In the genomic region with DNA sequence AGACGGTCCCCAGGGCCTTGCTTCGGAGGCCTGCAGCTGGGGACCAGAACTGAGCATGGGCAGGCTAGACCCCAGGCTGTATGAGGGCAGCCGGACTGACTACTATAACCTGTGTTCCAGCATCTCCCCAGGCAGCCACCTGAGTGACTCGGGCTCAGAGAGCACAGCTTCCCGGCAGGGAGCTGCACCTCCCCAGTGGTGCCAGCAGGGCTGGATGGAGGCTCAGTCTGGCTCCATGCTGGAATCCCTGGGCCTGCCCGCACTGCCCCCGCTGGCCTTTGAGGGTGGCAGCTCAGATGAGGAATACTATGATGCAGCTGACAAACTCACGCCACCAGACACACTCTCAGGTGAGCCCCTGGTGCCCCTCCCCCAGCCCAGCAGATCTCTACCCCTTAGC, we compare ENCODE assay signal across 13 mouse cellular contexts. TPM values are rescaled to one million over a fixed set of nuclear protein-coding genes. Genes with fewer than 3 reads are reported as not detected.
DNase-seq lines count a peak whose midpoint lies in the region; ATAC-seq and TF ChIP-seq lines count a peak whose summit lies in the region.
"Had no signal": no experiment of that assay in that cellular context is flagged by ENCODE, and none has a peak within 500 bp of the region (broad histone marks: within the 10 kb centered on the region; RNA-seq: fewer than 3 reads in every experiment).

No protein-coding gene starts in this region.

- H3K4me3 ChIP-seq in hindbrain, postnatal 0 days (ENCODE audit: low read length) = no peak overlapping the region
- H3K4me3 ChIP-seq in hindbrain, embryonic 10.5 days = no peak overlapping the region
- no peak overlapping the region for H3K4me3 ChIP-seq in midbrain, embryonic 11.5 days (ENCODE audit: low read depth, low read length)
- H3K4me3 ChIP-seq in midbrain, embryonic 10.5 days = no peak overlapping the region
- no peak overlapping the region for H3K4me3 ChIP-seq in embryonic facial prominence, embryonic 10.5 days
- H3K4me3 ChIP-seq in stomach, embryonic 15.5 days (replicated peaks) = no peak overlapping the region
- H3K4me3 ChIP-seq: erythroblast, embryonic 14.5 days had no signal

- H3K27ac ChIP-seq in hindbrain, postnatal 0 days = no peak overlapping the region
- no peak overlapping the region for H3K27ac ChIP-seq in hindbrain, embryonic 10.5 days
- H3K27ac ChIP-seq in midbrain, embryonic 11.5 days (ENCODE audit: low read depth, low read length) = no peak overlapping the region
- H3K27ac ChIP-seq in midbrain, embryonic 10.5 days (replicated peaks) = no peak overlapping the region
- no peak overlapping the region for H3K27ac ChIP-seq in embryonic facial prominence, embryonic 10.5 days (replicated peaks)
- no peak overlapping the region for H3K27ac ChIP-seq in stomach, embryonic 15.5 days

- TF ChIP-seq CTCF in hindbrain, postnatal 0 days (IDR thresholded peaks at IDR 0.05; ENCODE audit: low read depth) = peak; percentile 55

- H3K4me1 ChIP-seq in hindbrain, postnatal 0 days (ENCODE audit: insufficient read depth, low read length) = no peaks in the 10 kb centered on the region
- no peaks in the 10 kb centered on the region for H3K4me1 ChIP-seq in hindbrain, embryonic 10.5 days (replicated peaks)
- no peaks in the 10 kb centered on the region for H3K4me1 ChIP-seq in midbrain, embryonic 11.5 days (ENCODE audit: control insufficient read depth, insufficient read depth, low read length)
- H3K4me1 ChIP-seq in midbrain, embryonic 10.5 days = no peaks in the 10 kb centered on the region
- 0 out of 2 replicates have a peak, but pooled peaks cover 8% of the 10 kb centered on the region for H3K4me1 ChIP-seq in embryonic facial prominence, embryonic 10.5 days
- H3K4me1 ChIP-seq in stomach, embryonic 15.5 days = no peaks in the 10 kb centered on the region

- H3K9ac ChIP-seq in hindbrain, postnatal 0 days (replicated peaks; ENCODE audit: low read length) = no peak overlapping the region
- no peak overlapping the region for H3K9ac ChIP-seq in midbrain, embryonic 11.5 days (ENCODE audit: low read length)
- H3K9ac ChIP-seq in stomach, embryonic 15.5 days = no peak overlapping the region

- H3K9me3 ChIP-seq in hindbrain, postnatal 0 days (ENCODE audit: low read length) = no peaks in the 10 kb centered on the region
- H3K9me3 ChIP-seq in hindbrain, embryonic 10.5 days = no peaks in the 10 kb centered on the region
- H3K9me3 ChIP-seq in midbrain, embryonic 11.5 days (ENCODE audit: control insufficient read depth, low read length) = no peaks in the 10 kb centered on the region
- no peaks in the 10 kb centered on the region for H3K9me3 ChIP-seq in midbrain, embryonic 10.5 days (replicated peaks)
- no peaks in the 10 kb centered on the region for H3K9me3 ChIP-seq in embryonic facial prominence, embryonic 10.5 days
- no peaks in the 10 kb centered on the region for H3K9me3 ChIP-seq in stomach, embryonic 15.5 days

- peak; percentile 76 for ATAC-seq in hindbrain, postnatal 0 days
- ATAC-seq in midbrain, embryonic 11.5 days (ENCODE audit: low FRiP score) = no peak
- 0 out of 2 replicates have a peak, but pooled peaks have one; percentile 7 for ATAC-seq in stomach, embryonic 15.5 days (ENCODE audit: insufficient read depth, low FRiP score, low read depth)

- 0 out of 2 replicates have a peak, but pooled peaks cover 3% of the 10 kb centered on the region for H3K36me3 ChIP-seq in hindbrain, postnatal 0 days (ENCODE audit: insufficient read depth, low read length)
- no peaks in the 10 kb centered on the region for H3K36me3 ChIP-seq in hindbrain, embryonic 10.5 days
- no peaks in the 10 kb centered on the region for H3K36me3 ChIP-seq in midbrain, embryonic 11.5 days (ENCODE audit: control insufficient read depth, insufficient read depth, low read length)
- no peaks in the 10 kb centered on the region for H3K36me3 ChIP-seq in midbrain, embryonic 10.5 days
- no peaks in the 10 kb centered on the region for H3K36me3 ChIP-seq in embryonic facial prominence, embryonic 10.5 days (replicated peaks)
- H3K36me3 ChIP-seq in stomach, embryonic 15.5 days = no peaks in the 10 kb centered on the region

- DNase-seq in hindbrain, postnatal 0 days (ENCODE audit: low spot score) = no peak
- DNase-seq in hindbrain, embryonic 10.5 days (ENCODE audit: low spot score) = no peak
- peak; percentile 79 for DNase-seq in midbrain, embryonic 11.5 days (ENCODE audit: low spot score, missing footprints)
- DNase-seq in midbrain, embryonic 10.5 days (ENCODE audit: low spot score) = no peak
- DNase-seq in embryonic facial prominence, embryonic 10.5 days (ENCODE audit: low spot score) = peak; percentile 29
- DNase-seq in gastrocnemius, adult 8-10 months (ENCODE audit: low spot score in 2 of 2) = no peak
- DNase-seq in embryo, embryonic 10 days (ENCODE audit: low spot score) = no peak
- DNase-seq: adrenal gland, postnatal 25 days; cerebellum, adult 8-10 months; heart, adult 18-20 months; thymus, adult 2 months had no signal

- 43% methylated on average over 8 of the region's 8 CpGs for WGBS in hindbrain, postnatal 0 days
- WGBS in hindbrain, embryonic 10.5 days = 67% methylated on average over 8 of the region's 8 CpGs
- WGBS in midbrain, embryonic 11.5 days = 69% methylated on average over 8 of the region's 8 CpGs
- 62% methylated on average over 8 of the region's 8 CpGs for WGBS in midbrain, embryonic 10.5 days
- WGBS in embryonic facial prominence, embryonic 10.5 days = 58% methylated on average over 8 of the region's 8 CpGs
- WGBS in stomach, embryonic 15.5 days = 59% methylated on average over 8 of the region's 8 CpGs

- no peaks in the 10 kb centered on the region for H3K27me3 ChIP-seq in hindbrain, postnatal 0 days (ENCODE audit: insufficient read depth, low read length)
- H3K27me3 ChIP-seq in hindbrain, embryonic 10.5 days (ENCODE audit: insufficient read depth, poor library complexity, severe bottlenecking) = no peaks in the 10 kb centered on the region
- no peaks in the 10 kb centered on the region for H3K27me3 ChIP-seq in midbrain, embryonic 11.5 days (ENCODE audit: control insufficient read depth, insufficient read depth, low read length)
- no peaks in the 10 kb centered on the region for H3K27me3 ChIP-seq in midbrain, embryonic 10.5 days (ENCODE audit: low read depth, poor library complexity, severe bottlenecking)
- H3K27me3 ChIP-seq in embryonic facial prominence, embryonic 10.5 days (replicated peaks; ENCODE audit: low read depth, poor library complexity, severe bottlenecking) = no peaks in the 10 kb centered on the region
- H3K27me3 ChIP-seq in stomach, embryonic 15.5 days (replicated peaks) = no peaks in the 10 kb centered on the region

- H3K4me2 ChIP-seq in hindbrain, postnatal 0 days (ENCODE audit: low read depth, low read length) = no peak overlapping the region
- no peak overlapping the region for H3K4me2 ChIP-seq in midbrain, embryonic 11.5 days
- no peak overlapping the region for H3K4me2 ChIP-seq in stomach, embryonic 15.5 days

RNA-seq across cellular contexts. Expression of a gene that starts 17.6 kb away (rescaled TPM):
- total RNA-seq in hindbrain, postnatal 0 days (2014; rRNA removed) = 5.2 and 7.4 TPM in 2 replicates
- polyA plus RNA-seq in hindbrain, postnatal 0 days (2015; fragmentation: Nextera tagmentation; extraction: Ambion mirVana) = 19.5 and 20.4 TPM in 2 replicates
- polyA plus RNA-seq in hindbrain, embryonic 10.5 days (2016; fragmentation: Nextera tagmentation; extraction: Ambion mirVana) = 19.7 and 22.1 TPM in 2 replicates
- polyA plus RNA-seq in midbrain, embryonic 11.5 days (2014; fragmentation: Nextera tagmentation; extraction: Ambion mirVana) = 20.5 and 25.4 TPM in 2 replicates
- polyA plus RNA-seq in midbrain, embryonic 10.5 days (2016; fragmentation: Nextera tagmentation; extraction: Ambion mirVana) = 19.3 and 20.7 TPM in 2 replicates
- 18.2 and 19.8 TPM in 2 replicates for polyA plus RNA-seq in embryonic facial prominence, embryonic 10.5 days (2016; fragmentation: Nextera tagmentation; extraction: Ambion mirVana)
- polyA plus RNA-seq in stomach, embryonic 15.5 days (2015; fragmentation: Nextera tagmentation; extraction: Ambion mirVana) = 14.5 and 14.8 TPM in 2 replicates
- 1 to 10 TPM; 4.5 to 7.3 (median 4.6) TPM for total RNA-seq in gastrocnemius, adult 8-10 months (2022)

Comparison
In these comparisons a context has a peak if more than half of its experiments do, and no peak if none do; other contexts are left out.
1. DNase-seq: peak in midbrain, embryonic 11.5 days (single experiment) and embryonic facial prominence, embryonic 10.5 days (single experiment); none in hindbrain, postnatal 0 days (single experiment), hindbrain, embryonic 10.5 days (single experiment), midbrain, embryonic 10.5 days (single experiment), gastrocnemius, adult 8-10 months (0 of 2) and embryo, embryonic 10 days (single experiment).